Mouse (Mus musculus) heart, postnatal 0 days (tissue): ENCODE results near the gene Trim24.

Experiments used
- CTCF ChIP-seq: IDR thresholded peaks from 2 replicates; pipeline ENCODE4 v1.5.1; 2016; ENCODE audit warnings: antibody characterized with exemption, control low read depth, low read depth
- EP300 ChIP-seq: IDR thresholded peaks from 2 replicates; pipeline ENCODE4 v1.6.1; 2016; ENCODE audit warnings: antibody characterized with exemption, low read depth

DNA sequence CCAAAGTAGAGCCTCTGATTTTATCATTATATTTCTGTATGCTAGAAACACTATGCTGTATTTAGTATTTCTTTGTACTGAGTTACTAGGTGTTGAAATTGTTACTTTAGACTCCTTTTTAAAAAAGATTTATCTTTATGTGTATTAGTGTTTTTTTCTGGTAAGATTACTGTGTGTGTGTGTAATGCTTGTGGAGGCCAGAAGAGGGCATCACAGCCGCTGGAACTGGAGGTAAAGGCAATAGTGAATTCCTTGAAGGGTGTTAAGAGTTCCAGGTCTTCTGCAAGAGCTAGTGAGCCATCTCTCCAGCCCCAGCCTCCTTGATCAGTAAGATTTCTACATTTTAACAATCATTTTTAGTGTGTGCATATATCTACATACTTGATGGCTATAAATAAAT lies 33.2 kb downstream of the Trim24 start:
- TF ChIP-seq CTCF (0 out of 2 replicates have a peak, but pooled peaks have one; percentile 5), EP300 (no peak)
